Mouse (Mus musculus): ENCODE data around the gene Tmem179.

DNA sequence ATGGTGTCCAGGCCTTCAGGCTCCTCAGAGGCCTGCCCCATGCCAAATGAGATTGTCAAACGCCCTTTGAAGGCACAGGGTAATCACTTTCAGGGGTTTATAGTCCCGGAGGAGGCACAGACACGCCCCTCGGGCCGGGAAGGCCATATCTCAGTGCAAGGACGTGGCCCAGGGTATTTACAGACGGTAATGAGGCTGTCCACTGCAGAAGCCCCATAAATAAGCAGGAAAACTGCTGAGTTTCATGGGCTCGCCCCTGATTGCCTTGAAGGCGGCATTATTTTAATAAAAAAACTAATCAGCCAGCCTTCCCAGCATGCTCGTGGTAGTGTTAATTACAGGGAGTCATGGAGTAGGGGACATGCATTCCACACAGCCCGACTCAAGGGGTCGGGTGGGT lies 54.1 kb downstream of the Tmem179 start:
- TF ChIP-seq CTCF (IDR thresholded peaks at IDR 0.05; ENCODE audit: extremely low read depth, insufficient read depth, low read length) (no peak), POLR2A (IDR thresholded peaks at IDR 0.05; ENCODE audit: extremely low read depth, insufficient read depth, low read length) (no peak)

Measured in cortical plate, adult 2 months (tissue).